In the genomic region with DNA sequence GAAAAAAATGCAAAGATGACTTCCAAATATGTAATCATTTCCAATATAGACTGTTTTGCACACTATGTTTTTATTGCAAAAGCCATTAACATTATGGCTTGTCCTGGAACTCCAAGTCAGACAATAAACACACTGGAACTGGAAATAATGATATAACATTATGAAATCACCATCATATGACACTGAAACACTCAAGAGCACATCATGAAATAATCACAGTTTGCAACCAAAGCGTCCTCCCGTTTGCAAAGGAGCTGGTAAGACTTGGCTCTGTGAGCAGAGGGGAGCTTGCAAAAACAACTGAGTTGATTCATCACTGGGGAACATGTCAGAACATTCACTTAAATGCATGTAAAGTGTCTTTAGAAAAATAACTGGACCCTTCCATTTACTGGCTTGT, we compare ENCODE assay signal across 26 mouse cellular contexts.
DNase-seq lines count a peak whose midpoint lies in the region; ATAC-seq and TF ChIP-seq lines count a peak whose summit lies in the region.
"Had no signal": no experiment of that assay in that cellular context is flagged by ENCODE, and none has a peak within 500 bp of the region (broad histone marks: within the 10 kb centered on the region; RNA-seq: fewer than 3 reads in every experiment).

No protein-coding gene starts in this region.

- H3K9ac ChIP-seq in lung, embryonic 16.5 days (ENCODE audit: low read length), result no peak overlapping the region
- no peak overlapping the region for H3K9ac ChIP-seq in midbrain, embryonic 11.5 days (ENCODE audit: low read length)
- H3K9ac ChIP-seq: embryonic facial prominence, embryonic 12.5 days; embryonic facial prominence, embryonic 15.5 days; forebrain, postnatal 0 days; heart, embryonic 12.5 days; heart, embryonic 15.5 days; hindbrain, embryonic 14.5 days had no signal

- TF ChIP-seq CTCF in gastrocnemius, adult 2 months (IDR thresholded peaks at IDR 0.05), result no peak

- no peaks in the 10 kb centered on the region for H3K9me3 ChIP-seq in lung, embryonic 16.5 days (ENCODE audit: control insufficient read depth, low read length)
- H3K9me3 ChIP-seq in midbrain, embryonic 11.5 days (ENCODE audit: control insufficient read depth, low read length), result no peaks in the 10 kb centered on the region
- H3K9me3 ChIP-seq: embryonic facial prominence, embryonic 12.5 days; embryonic facial prominence, embryonic 15.5 days; heart, embryonic 12.5 days; heart, embryonic 15.5 days had no signal

- H3K4me2 ChIP-seq in lung, embryonic 16.5 days (ENCODE audit: low read depth, low read length), result no peak overlapping the region
- no peak overlapping the region for H3K4me2 ChIP-seq in midbrain, embryonic 11.5 days
- H3K4me2 ChIP-seq: embryonic facial prominence, embryonic 12.5 days; embryonic facial prominence, embryonic 15.5 days; heart, embryonic 12.5 days; heart, embryonic 15.5 days; hindbrain, embryonic 14.5 days had no signal

- WGBS in lung, embryonic 16.5 days, result 25% methylated on average over 2 of the region's 2 CpGs
- WGBS in midbrain, embryonic 11.5 days, result 89% methylated on average over 2 of the region's 2 CpGs

- no peak for DNase-seq in gastrocnemius, adult 2 months
- DNase-seq in gastrocnemius, postnatal 4 days (ENCODE audit: low spot score in 2 of 2), result no peak
- DNase-seq in lung, postnatal 14 days, result no peak
- peak; percentile 10 for DNase-seq in 3T3-L1 (ENCODE audit: low read depth, low spot score)
- peak; percentile 36 for DNase-seq in adipocyte (ENCODE audit: low spot score)
- no peak for DNase-seq in midbrain, embryonic 11.5 days (ENCODE audit: low spot score, missing footprints)
- DNase-seq: adrenal gland, postnatal 10 days; adrenal gland, postnatal 36 days; cerebellum, adult 18-20 months; cerebellum, adult 9-10 months; cerebellum, postnatal 25 days; forebrain, postnatal 0 days; gastrocnemius, postnatal 10 days; heart, postnatal 14 days; heart, postnatal 4 days had no signal

- peaks cover 11% of the 10 kb centered on the region; the same call in 1 of the 2 replicates for H3K4me1 ChIP-seq in lung, embryonic 16.5 days (replicated peaks; ENCODE audit: control insufficient read depth, insufficient read depth, low read length)
- no peaks in the 10 kb centered on the region for H3K4me1 ChIP-seq in midbrain, embryonic 11.5 days (ENCODE audit: control insufficient read depth, insufficient read depth, low read length)
- H3K4me1 ChIP-seq: embryonic facial prominence, embryonic 12.5 days; heart, embryonic 12.5 days; heart, embryonic 15.5 days had no signal

- intact Hi-C loops in gastrocnemius, adult 2 months (cut with DNase I), result no loop called here

- no peak overlapping the region for H3K4me3 ChIP-seq in gastrocnemius, adult 2 months
- H3K4me3 ChIP-seq in lung, embryonic 16.5 days (ENCODE audit: low read length), result no peak overlapping the region
- no peak overlapping the region for H3K4me3 ChIP-seq in midbrain, embryonic 11.5 days (ENCODE audit: low read depth, low read length)
- H3K4me3 ChIP-seq: embryonic facial prominence, embryonic 12.5 days; embryonic facial prominence, embryonic 15.5 days; heart, embryonic 12.5 days; heart, embryonic 15.5 days had no signal

- H3K27ac ChIP-seq in gastrocnemius, adult 2 months, result 0 out of 2 replicates have a peak overlapping the region, but pooled peaks have one; percentile 32
- peak overlapping the region; percentile 50; the same call in 1 of the 2 replicates for H3K27ac ChIP-seq in lung, embryonic 16.5 days (ENCODE audit: low read length)
- H3K27ac ChIP-seq in midbrain, embryonic 11.5 days (ENCODE audit: low read depth, low read length), result no peak overlapping the region
- H3K27ac ChIP-seq: embryonic facial prominence, embryonic 12.5 days; embryonic facial prominence, embryonic 15.5 days; heart, embryonic 15.5 days; hindbrain, embryonic 14.5 days; hindbrain, postnatal 0 days had no signal

- peak; percentile 82 for ATAC-seq in lung, embryonic 16.5 days (ENCODE audit: low read depth)
- ATAC-seq in midbrain, embryonic 11.5 days (ENCODE audit: low FRiP score), result no peak
- ATAC-seq: activated CD4-positive, CD25-positive, alpha-beta regulatory T cell, adult 4 months; CD4-positive, CD25-positive, alpha-beta regulatory T cell, adult 4 months; forebrain, embryonic 14.5 days; forebrain, postnatal 0 days; hindbrain, postnatal 0 days; inflammation-experienced regulatory T-cells, adult 6 months had no signal

- no peaks in the 10 kb centered on the region for H3K27me3 ChIP-seq in lung, embryonic 16.5 days (ENCODE audit: control insufficient read depth, insufficient read depth, low read depth, low read length)
- no peaks in the 10 kb centered on the region for H3K27me3 ChIP-seq in midbrain, embryonic 11.5 days (ENCODE audit: control insufficient read depth, insufficient read depth, low read length)
- H3K27me3 ChIP-seq: embryonic facial prominence, embryonic 12.5 days; embryonic facial prominence, embryonic 15.5 days; heart, embryonic 12.5 days; heart, embryonic 15.5 days had no signal

- no peaks in the 10 kb centered on the region for H3K36me3 ChIP-seq in lung, embryonic 16.5 days (ENCODE audit: control insufficient read depth, insufficient read depth, low read length)
- H3K36me3 ChIP-seq in midbrain, embryonic 11.5 days (ENCODE audit: control insufficient read depth, insufficient read depth, low read length), result no peaks in the 10 kb centered on the region
- H3K36me3 ChIP-seq: embryonic facial prominence, embryonic 12.5 days; embryonic facial prominence, embryonic 15.5 days; heart, embryonic 12.5 days; heart, embryonic 15.5 days had no signal

Comparison
In these comparisons a context has a peak if more than half of its experiments do, and no peak if none do; other contexts are left out.
1. DNase-seq: peak in 3T3-L1 (single experiment) and adipocyte (single experiment); none in gastrocnemius, adult 2 months (single experiment), gastrocnemius, postnatal 4 days (0 of 2), lung, postnatal 14 days (single experiment) and midbrain, embryonic 11.5 days (single experiment).